Mouse (Mus musculus) forebrain, embryonic 10.5 days (tissue): ENCODE data around the gene Gm10401. TPM values are rescaled to one million over a fixed set of nuclear protein-coding genes. Genes with fewer than 3 reads are reported as not detected.
"Not testable (repeated sequence)": the region's sequence is repeated elsewhere in the genome, so short reads cannot be mapped to it uniquely, and the experiment has no call there.

Experiments used
- DNase-seq: peaks from one replicate; pipeline ENCODE4 v3.0.0-alpha.2; 2017; ENCODE audit warnings: low spot score; ENCODE audit errors: extremely low spot score
- H3K27ac ChIP-seq: fragments of 300-500 bp; sonication (generic); 2 replicates; pipeline ENCODE4 v1.5.1; 2016; ENCODE audit warnings: mild to moderate bottlenecking
- H3K27me3 ChIP-seq: fragments of 300-500 bp; sonication (generic); 2 replicates; pipeline ENCODE4 v1.6.1; 2016; ENCODE audit warnings: mild to moderate bottlenecking; ENCODE audit not compliant: poor library complexity, severe bottlenecking
- H3K36me3 ChIP-seq: fragments of 300-500 bp; sonication (generic); replicated peaks from 2 replicates; pipeline ENCODE4 v1.6.1; 2016; ENCODE audit warnings: mild to moderate bottlenecking, moderate library complexity
- H3K4me1 ChIP-seq: fragments of 300-500 bp; sonication (generic); 2 replicates; pipeline ENCODE4 v1.6.1; 2016
- H3K4me3 ChIP-seq: fragments of 300-500 bp; sonication (generic); 2 replicates; pipeline ENCODE4 v1.5.1; 2016; ENCODE audit warnings: mild to moderate bottlenecking, moderate library complexity
- H3K9me3 ChIP-seq: fragments of 300-500 bp; sonication (generic); 2 replicates; pipeline ENCODE4 v1.6.1; 2016; ENCODE audit warnings: mild to moderate bottlenecking, moderate library complexity
- WGBS: fragments of 180-500 bp; shearing (Covaris S2); methylation state at CpG from one replicate; pipeline ENCODE4 v1.1.7; 2016; 5-methylcytosine and 5-hydroxymethylcytosine counted together
- polyA plus RNA-seq: library from polyadenylated mRNA; unstranded; fragments of >200 nt; fragmentation: Nextera tagmentation; extraction: Ambion mirVana; gene quantifications from 2 replicates; pipeline ENCODE4 v1.2.1, GENCODE M21; 2016

The Gm10401 gene
- polyA plus RNA-seq, 1 experiment from 2014 or later, result 18.3 TPM

- Histone ChIP-seq H3K27me3 (no peaks in the 10 kb centered on the region), H3K4me1 (peaks cover 17% of the 10 kb centered on the region), H3K9me3 (no peaks in the 10 kb centered on the region; the same call in 1 of the 2 replicates), H3K4me3 (no peak overlapping the region), H3K36me3 (peaks cover 83% of the 10 kb centered on the region), H3K27ac (no peak overlapping the region)
- WGBS, result 93% methylated on average over 12 of the region's 12 CpGs
- DNase-seq, result no peak
These were observed 15.1 kb upstream of the Gm10401 start for GRCm38 (mm10) chr5:115113244-115113643.

GRCm38 (mm10) chr5:115111156-115111555 lies 13.1 kb upstream of the Gm10401 start:
- Histone ChIP-seq H3K36me3 (peaks cover 80% of the 10 kb centered on the region), H3K27ac (peak overlapping the region; percentile 21; the same call in 1 of the 2 replicates)
- WGBS, result 93% methylated on average over 8 of the region's 8 CpGs

GRCm38 (mm10) chr5:115103253-115103652 lies 5.2 kb upstream of the Gm10401 start:
- H3K4me1 ChIP-seq, DNase-seq, H3K9me3 ChIP-seq, H3K27me3 ChIP-seq, H3K27ac ChIP-seq, H3K4me3 ChIP-seq: not testable (repeated sequence)
- peaks cover 78% of the 10 kb centered on the region for H3K36me3 ChIP-seq
- WGBS, result 97% methylated on average over 23 of the region's 23 CpGs

More at GRCm38 (mm10) chr5:115111156-115111555, 13.1 kb upstream of the Gm10401 start:
- no peak for DNase-seq
- Histone ChIP-seq H3K4me1 (peaks cover 17% of the 10 kb centered on the region), H3K4me3 (no peak overlapping the region), H3K9me3 (no peaks in the 10 kb centered on the region), H3K27me3 (no peaks in the 10 kb centered on the region)

GRCm38 (mm10) chr5:115102231-115102630 lies 4.1 kb upstream of the Gm10401 start:
- DNase-seq, result no peak
- 90% methylated on average over 2 of the region's 2 CpGs for WGBS

GRCm38 (mm10) chr5:115100473-115100872 lies 2.4 kb upstream of the Gm10401 start:
- Histone ChIP-seq H3K9me3 (no peaks in the 10 kb centered on the region), H3K27ac (no peak overlapping the region), H3K36me3 (peaks cover 90% of the 10 kb centered on the region), H3K4me3 (no peak overlapping the region), H3K27me3 (no peaks in the 10 kb centered on the region), H3K4me1 (no peaks in the 10 kb centered on the region)
- no peak for DNase-seq
- WGBS, result 89% methylated on average over 6 of the region's 6 CpGs

More at GRCm38 (mm10) chr5:115102231-115102630, 4.1 kb upstream of the Gm10401 start:
- Histone ChIP-seq H3K4me1 (no peaks in the 10 kb centered on the region), H3K27ac (no peak overlapping the region), H3K36me3 (peaks cover 81% of the 10 kb centered on the region), H3K9me3 (no peaks in the 10 kb centered on the region), H3K4me3 (no peak overlapping the region), H3K27me3 (no peaks in the 10 kb centered on the region)

- no peaks in the 10 kb centered on the region for H3K4me1 ChIP-seq
- H3K36me3 ChIP-seq, result peaks cover 91% of the 10 kb centered on the region
- no peak for DNase-seq
- no peak overlapping the region for H3K4me3 ChIP-seq
- WGBS, result 89% methylated on average over 9 of the region's 9 CpGs
- H3K9me3 ChIP-seq, result no peaks in the 10 kb centered on the region
- no peaks in the 10 kb centered on the region for H3K27me3 ChIP-seq
- no peak overlapping the region for H3K27ac ChIP-seq
These were observed 1.9 kb upstream of the Gm10401 start for GRCm38 (mm10) chr5:115099991-115100390.

- DNase-seq, result no peak
These were observed 1.4 kb upstream of the Gm10401 start for GRCm38 (mm10) chr5:115099530-115099929.

GRCm38 (mm10) chr5:115091776-115092175 lies 6.3 kb downstream of the Gm10401 start:
- Histone ChIP-seq H3K27ac (no peak overlapping the region), H3K4me1 (no peaks in the 10 kb centered on the region), H3K27me3 (no peaks in the 10 kb centered on the region), H3K9me3 (no peaks in the 10 kb centered on the region), H3K4me3 (no peak overlapping the region), H3K36me3 (peaks cover 99% of the 10 kb centered on the region)
- 92% methylated on average over 6 of the region's 6 CpGs for WGBS
- DNase-seq, result no peak

More at GRCm38 (mm10) chr5:115099530-115099929, 1.4 kb upstream of the Gm10401 start:
- peaks cover 93% of the 10 kb centered on the region for H3K36me3 ChIP-seq
- H3K4me3 ChIP-seq, result no peak overlapping the region
- H3K4me1 ChIP-seq, result no peaks in the 10 kb centered on the region
- no peaks in the 10 kb centered on the region for H3K27me3 ChIP-seq
- no peaks in the 10 kb centered on the region for H3K9me3 ChIP-seq
- WGBS, result 92% methylated on average over 5 of the region's 5 CpGs
- H3K27ac ChIP-seq, result no peak overlapping the region

- WGBS, result 85% methylated on average over 3 of the region's 3 CpGs
- H3K4me3 ChIP-seq, result no peak overlapping the region
These were observed 7.1 kb downstream of the Gm10401 start for GRCm38 (mm10) chr5:115091015-115091414.

GRCm38 (mm10) chr5:115089592-115090268 lies 8.4 kb downstream of the Gm10401 start:
- no peak for DNase-seq
- Histone ChIP-seq H3K36me3 (peaks cover 99% of the 10 kb centered on the region), H3K4me3 (no peak overlapping the region), H3K9me3 (no peaks in the 10 kb centered on the region), H3K27ac (no peak overlapping the region), H3K27me3 (no peaks in the 10 kb centered on the region), H3K4me1 (no peaks in the 10 kb centered on the region)
- WGBS, result 96% methylated on average over 5 of the region's 5 CpGs

More at GRCm38 (mm10) chr5:115091015-115091414, 7.1 kb downstream of the Gm10401 start:
- Histone ChIP-seq H3K4me1 (no peaks in the 10 kb centered on the region), H3K27me3 (no peaks in the 10 kb centered on the region), H3K27ac (no peak overlapping the region), H3K36me3 (peaks cover 99% of the 10 kb centered on the region), H3K9me3 (no peaks in the 10 kb centered on the region)
- no peak for DNase-seq

- Histone ChIP-seq H3K27ac (no peak overlapping the region), H3K4me3 (no peak overlapping the region), H3K36me3 (peaks cover 95% of the 10 kb centered on the region), H3K9me3 (no peaks in the 10 kb centered on the region), H3K4me1 (no peaks in the 10 kb centered on the region), H3K27me3 (no peaks in the 10 kb centered on the region)
- no peak for DNase-seq
- 98% methylated on average over 2 of the region's 2 CpGs for WGBS
These were observed 12.4 kb downstream of the Gm10401 start for GRCm38 (mm10) chr5:115085675-115086074.

GRCm38 (mm10) chr5:115083492-115083891 lies 14.6 kb downstream of the Gm10401 start:
- no peak overlapping the region for H3K4me3 ChIP-seq
- H3K27ac ChIP-seq, result no peak overlapping the region
- H3K9me3 ChIP-seq, result no peaks in the 10 kb centered on the region
- 90% methylated on average over 6 of the region's 6 CpGs for WGBS
- H3K36me3 ChIP-seq, result peaks cover 77% of the 10 kb centered on the region
- no peak for DNase-seq
- no peaks in the 10 kb centered on the region for H3K27me3 ChIP-seq
- H3K4me1 ChIP-seq, result no peaks in the 10 kb centered on the region

- Histone ChIP-seq H3K27me3 (no peaks in the 10 kb centered on the region), H3K9me3 (no peaks in the 10 kb centered on the region), H3K36me3 (peaks cover 72% of the 10 kb centered on the region), H3K4me1 (no peaks in the 10 kb centered on the region), H3K4me3 (no peak overlapping the region), H3K27ac (no peak overlapping the region)
- DNase-seq, result no peak
- 89% methylated on average over 5 of the region's 5 CpGs for WGBS
These were observed 16.5 kb downstream of the Gm10401 start for GRCm38 (mm10) chr5:115081636-115082035.
